Mouse (Mus musculus): ENCODE measurements around the gene Nanos1.

DNA sequence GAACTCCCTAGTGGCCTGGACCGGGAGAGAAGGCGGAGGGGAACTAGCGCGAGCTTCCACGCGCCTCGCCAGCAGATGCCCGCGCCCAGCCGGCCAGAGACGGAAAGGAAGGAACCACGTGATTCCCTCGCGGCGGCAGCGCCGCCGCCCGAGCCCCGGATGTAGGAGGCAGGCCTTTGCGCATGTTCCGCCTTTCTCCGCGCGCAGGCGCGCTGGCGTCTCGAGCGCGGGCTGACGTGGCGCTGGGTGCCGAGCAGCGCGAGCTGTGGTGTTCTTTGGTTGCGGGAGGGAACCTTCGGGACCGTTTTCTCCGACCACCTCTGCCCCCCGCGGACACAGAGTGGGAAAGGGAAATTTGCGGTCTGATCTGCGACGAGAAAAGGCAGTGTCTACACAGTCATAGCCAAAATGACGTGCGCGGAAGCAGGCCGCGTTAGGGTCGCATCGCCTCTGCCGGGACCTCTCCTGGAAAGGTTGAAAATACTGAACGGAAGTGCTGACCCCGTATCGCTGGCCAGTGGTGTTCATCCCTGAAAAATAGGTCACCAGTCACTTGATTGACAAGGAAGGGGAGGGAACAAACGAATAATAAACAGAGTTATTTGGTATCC lies 34.9 kb downstream of the Nanos1 start, which contains the start of gene Eif3a:
- peak; percentile 92 for TF ChIP-seq POLR2A (IDR thresholded peaks at IDR 0.05; ENCODE audit: low read depth, low read length)
- no peak for TF ChIP-seq CTCF (IDR thresholded peaks at IDR 0.05; ENCODE audit: borderline replicate concordance, insufficient read depth, low read length)
